Mouse (Mus musculus): ENCODE measurements around the gene Cyb5d2. TPM values are rescaled to one million over a fixed set of nuclear protein-coding genes. Genes with fewer than 3 reads are reported as not detected.

Gene Cyb5d2
- 10 to 100 TPM; 11.4 to 11.6 TPM for total RNA-seq (2021)
- long read RNA-seq, experiment 1, transcript Cyb5d2-201 (4 exons, 2,393 nt): major isoform, 12 of 17 reads
- long read RNA-seq, experiment 1, partial matches to known transcripts: 1 of 17 reads
- long read RNA-seq, experiment 1, other reads (novel, unspliced or antisense): 2 of 17 reads
- long read RNA-seq, experiment 2, transcript Cyb5d2-201 (4 exons, 2,393 nt): major isoform, 14 of 20 reads
- long read RNA-seq, experiment 2, partial matches to known transcripts: 1 of 20 reads
- long read RNA-seq, experiment 2, other reads (novel, unspliced or antisense): 2 of 20 reads

DNA sequence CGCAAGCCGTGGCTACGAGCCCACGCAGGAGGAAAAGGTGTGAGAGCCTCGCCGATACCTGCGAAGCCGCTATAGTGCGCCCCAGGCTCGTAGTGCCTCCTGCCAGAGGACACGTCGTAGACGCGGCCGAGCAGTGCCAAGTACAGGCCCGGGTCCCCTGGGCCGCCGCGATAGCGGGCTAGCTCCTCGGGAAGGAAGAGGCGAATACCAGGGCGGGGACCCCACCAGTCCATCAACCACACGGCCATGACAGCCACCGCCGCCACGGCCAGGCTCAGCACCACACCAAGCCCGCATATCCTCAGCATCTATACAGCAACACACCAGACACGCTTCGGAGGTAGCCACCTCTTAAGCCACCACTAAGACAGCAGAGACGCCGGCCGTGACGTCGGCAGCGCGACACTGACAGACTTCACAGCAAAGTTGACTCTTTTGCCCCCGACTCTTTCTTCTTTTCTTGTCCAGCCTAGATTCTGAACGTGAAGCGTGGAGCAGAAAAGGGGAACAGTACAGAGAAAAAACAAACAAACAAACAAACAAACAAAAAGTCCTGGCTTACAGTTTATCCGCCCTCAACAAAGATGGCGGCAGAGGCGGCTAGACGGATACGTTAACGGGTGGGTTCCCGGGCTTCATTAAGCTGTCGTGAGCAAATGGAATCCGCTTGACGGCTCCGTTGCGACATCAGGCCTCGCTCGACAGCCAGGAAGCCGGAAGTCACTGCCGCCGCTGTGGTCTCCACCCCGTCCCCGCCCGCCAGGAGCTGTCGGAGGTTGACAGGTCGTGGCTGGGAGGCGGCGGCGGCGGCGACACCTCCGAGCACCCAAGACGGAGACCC, at the start of gene Cyb5d2, which contains the start of gene Zzef1:
Cyb5d2 (minus strand) TSS at position 688 of the 841 bp plus-strand sequence.
Zzef1 (plus strand) TSS at position 772 of the 841 bp plus-strand sequence.
- intact Hi-C loops (cut with DNase I): no loop called here
- peak; percentile 92 to 93 for DNase-seq

DNA sequence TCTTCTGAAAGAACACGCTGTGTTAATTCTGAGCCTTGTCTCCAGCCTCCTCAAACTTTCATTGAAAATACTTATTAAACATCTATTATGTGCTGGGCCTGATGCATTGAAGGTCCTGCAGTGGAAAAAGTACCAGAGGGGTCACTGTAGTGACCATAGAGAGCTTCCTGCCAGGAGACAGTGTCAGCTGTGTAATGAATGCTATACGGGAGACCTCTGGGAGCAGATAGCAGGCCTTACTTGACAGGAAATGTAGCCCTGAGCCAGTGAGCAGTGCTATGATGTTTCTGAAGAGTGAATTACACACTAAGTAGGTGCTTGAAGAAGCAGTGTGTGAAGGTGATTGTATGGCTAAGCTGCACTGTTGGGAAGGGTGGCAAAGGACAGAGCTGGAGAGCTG, 49.6 kb upstream of the Cyb5d2 start:
- DNase-seq: no peak
- intact Hi-C loops (cut with DNase I): no loop called here

DNA sequence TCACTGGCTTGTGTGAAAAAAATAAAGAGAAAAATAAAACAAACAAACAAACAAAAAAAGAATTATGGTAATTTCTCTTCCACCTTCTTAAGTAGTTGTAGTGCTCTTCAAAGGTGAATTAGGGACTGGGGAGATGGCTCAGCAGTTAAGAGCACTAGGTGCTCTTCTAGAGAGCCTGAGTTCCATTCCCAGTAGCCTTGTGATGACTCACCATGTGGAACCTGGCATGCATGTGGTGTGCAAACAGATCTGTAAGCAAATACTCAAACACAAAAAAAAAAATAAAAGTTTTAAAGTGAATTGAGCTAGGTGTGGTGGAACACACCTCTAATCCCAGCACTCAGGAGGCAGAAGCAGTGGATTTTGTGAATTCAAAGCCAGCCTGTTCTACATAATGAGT, 47.6 kb upstream of the Cyb5d2 start:
- intact Hi-C loops (cut with DNase I): no loop called here
- no peak for DNase-seq

DNA sequence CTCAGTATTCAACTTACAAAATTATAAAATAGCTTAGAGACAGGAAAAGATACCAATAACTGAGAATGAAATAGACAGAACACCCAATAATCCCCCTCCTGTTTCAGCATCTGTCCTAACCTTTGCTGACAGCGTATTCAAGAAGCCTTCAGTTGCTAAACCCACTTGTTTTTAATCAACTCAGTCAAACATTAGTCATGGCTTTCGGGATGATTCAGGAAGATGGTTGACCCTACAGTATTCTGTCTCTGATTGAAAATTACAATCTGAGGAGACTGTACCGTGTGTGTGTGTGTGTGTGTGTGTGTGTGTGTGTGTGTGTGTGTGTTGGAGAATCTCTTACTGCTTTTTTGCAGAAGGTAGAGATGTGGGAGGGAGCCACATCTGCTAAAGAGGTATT, 46.8 kb upstream of the Cyb5d2 start:
- no peak for DNase-seq
- intact Hi-C loops (cut with DNase I): no loop called here

DNA sequence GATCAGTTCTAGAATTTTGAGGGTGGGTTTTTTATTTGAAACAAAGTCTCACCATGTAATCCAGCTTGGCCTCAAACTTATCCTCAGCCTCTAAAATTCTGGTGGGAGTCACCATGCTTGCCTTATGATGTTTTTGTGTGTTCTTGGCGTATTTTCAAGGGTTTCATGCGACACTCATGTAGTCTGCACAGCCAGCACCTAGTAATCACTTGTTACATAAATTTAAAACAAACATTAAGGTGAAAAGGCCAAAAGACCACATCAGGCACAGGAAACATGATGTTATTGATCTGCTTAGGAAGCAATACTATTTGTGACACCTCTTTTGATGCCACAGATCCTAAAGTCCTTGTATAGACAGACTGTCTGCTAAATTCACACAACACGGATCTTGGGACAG, 33.9 kb upstream of the Cyb5d2 start:
- no peak for DNase-seq
- intact Hi-C loops (cut with DNase I): no loop called here

DNA sequence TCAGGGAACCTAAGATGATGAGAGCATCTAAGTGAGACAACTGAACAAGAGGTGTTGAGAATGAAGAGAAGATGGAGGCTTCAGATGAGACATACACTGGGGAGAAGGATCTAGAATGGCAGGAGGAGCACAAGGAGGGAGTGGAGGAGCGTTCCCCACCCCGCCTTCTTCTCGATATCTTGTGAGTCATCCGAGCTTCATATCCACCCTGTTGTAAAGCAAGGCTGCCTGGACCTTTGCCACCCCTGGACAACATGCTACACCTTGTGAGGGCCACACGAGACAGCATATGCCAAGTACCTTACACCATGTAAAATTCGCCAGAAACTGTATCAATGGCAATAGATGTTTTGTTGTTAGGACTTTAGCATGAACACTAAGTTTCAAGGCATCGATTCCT, 25.1 kb upstream of the Cyb5d2 start:
- intact Hi-C loops (cut with DNase I): no loop called here
- no peak for DNase-seq

DNA sequence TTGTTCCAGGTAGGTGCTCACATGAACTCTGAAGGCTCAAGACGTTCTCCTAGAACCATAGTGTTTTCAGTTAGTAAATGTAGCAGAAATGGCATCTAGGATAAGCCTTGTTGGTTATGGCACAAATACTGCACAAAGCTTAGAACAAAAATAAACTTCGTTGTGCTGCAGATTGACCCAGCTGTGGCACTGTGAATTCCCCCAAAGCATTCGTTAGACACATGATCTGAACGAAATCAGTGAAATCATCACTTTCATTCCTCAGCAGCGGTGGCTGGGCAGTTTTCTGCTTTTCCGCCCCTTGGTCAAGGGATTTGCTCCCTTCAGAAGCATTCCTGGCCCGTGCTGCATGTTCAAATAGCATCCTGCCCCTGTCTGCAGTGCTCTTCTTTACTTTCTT, 22.1 kb upstream of the Cyb5d2 start:
- intact Hi-C loops (cut with DNase I): no loop called here
- no peak for DNase-seq

DNA sequence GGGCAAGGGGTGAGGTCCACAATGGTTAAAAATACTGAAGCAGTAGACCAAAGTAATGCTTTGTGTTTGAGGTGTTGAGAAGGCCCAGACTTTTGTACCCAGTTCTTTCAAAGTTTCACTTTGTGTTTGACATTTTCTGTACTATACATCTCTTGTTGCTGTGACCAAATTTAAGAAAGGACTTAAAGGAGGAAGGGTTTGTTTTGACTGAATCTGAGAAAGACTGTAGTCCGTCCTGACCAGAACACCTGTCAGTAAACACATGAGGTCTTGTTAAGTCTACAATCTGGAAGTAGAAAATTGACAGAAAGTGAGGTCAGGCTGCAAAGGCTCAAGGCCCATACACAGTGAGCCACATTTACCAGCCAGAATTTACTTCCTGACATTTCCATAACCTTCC, 20.9 kb upstream of the Cyb5d2 start:
- intact Hi-C loops (cut with DNase I): no loop called here
- DNase-seq: no peak

DNA sequence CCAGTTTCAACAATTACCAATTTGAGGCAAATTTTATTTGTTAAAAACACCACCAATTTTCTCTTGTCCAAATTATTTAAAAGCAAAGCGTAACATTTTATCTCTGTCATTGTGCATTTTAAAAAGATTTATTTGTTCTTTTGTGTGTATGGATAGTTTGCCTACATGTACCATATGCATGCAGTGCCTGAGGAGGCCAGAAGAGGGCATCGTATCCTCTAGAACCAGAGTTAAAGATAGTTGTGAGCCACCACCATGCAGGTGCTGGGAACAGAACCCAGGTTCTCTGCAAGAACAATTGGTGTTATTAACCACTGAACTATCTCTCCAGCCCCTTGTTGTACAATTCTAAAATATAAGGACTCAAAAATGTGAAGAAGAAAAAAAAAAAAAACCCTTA, 18.2 kb upstream of the Cyb5d2 start:
- intact Hi-C loops (cut with DNase I): no loop called here
- DNase-seq: no peak

DNA sequence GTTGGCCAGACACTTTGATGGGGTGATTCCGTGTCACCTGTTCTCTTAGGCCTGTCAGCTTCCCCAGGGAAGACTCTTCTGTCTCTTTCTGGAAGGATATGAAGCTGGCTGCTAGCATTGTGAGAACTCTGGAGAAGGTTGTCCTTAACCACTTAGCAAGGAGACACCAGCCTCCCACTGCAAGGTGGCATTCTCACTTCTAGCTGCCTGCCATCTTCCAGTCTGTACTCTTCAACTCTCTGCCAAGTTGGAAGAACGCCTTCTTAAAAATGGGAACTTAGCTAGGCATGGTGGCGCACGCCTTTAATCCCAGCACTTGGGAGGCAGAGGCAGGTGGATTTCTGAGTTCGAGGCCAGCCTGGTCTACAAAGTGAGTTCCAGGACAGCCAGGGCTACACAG, 17.7 kb upstream of the Cyb5d2 start:
- no peak for DNase-seq
- intact Hi-C loops (cut with DNase I): no loop called here

DNA sequence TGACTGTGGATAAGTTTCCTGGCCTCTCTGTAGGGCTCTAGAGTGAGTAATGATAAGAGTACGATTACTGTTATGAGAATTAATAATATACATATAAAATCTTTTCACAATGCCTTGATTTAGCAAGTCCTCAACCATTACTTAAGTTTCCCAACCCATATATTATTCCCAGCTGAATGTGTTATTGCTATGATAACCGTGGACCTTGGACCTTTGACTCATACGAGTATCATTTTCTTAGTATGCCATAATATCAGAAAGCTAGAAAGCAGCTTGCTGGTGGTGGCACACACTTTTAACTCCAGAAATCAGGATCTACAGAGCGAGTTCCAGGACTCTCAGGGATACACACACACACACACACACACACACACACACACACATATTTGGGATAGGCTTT, 12.1 kb upstream of the Cyb5d2 start:
- intact Hi-C loops (cut with DNase I): no loop called here
- DNase-seq: no peak

DNA sequence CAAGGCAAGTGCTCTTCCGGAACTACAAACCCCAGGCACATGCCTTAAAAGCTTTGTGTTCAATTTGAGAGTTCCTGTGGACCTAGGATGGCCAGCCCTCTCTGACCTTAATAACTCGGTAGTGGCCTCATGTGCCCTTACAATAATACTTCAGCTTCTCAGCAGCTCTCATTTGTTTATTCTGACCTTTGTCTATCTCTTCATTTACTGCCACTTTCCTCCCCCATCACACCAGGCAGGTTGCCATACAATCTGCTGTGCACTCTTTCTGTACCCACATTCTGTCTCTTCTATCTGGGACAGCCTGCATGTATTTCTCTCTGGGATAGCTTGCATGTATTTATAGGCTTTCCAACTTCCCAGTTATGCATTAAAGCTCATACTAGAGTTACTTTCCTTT, 10.6 kb upstream of the Cyb5d2 start:
- intact Hi-C loops (cut with DNase I): no loop called here
- peak in 1 of 2 experiments; percentile 38 for DNase-seq

DNA sequence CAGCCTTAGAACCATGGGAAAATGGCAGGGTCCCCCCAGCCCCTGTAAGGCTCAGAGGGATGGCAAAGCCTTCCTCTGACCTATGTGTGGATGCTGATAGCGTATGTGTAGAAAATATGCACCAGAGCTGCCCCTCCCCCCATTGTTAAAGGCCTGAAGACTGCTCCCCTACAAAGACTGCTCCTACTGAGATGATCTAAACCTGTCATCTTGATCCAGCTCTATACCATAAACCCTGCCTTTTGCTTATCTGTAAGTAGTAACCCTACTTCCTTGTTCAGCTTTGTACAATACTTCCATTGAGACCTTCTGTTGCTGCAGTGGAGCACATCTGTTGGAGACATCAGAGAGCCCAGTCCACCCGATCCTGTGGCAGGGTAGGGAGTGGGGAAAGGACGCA, 9.3 kb upstream of the Cyb5d2 start:
- intact Hi-C loops (cut with DNase I): no loop called here
- no peak for DNase-seq

DNA sequence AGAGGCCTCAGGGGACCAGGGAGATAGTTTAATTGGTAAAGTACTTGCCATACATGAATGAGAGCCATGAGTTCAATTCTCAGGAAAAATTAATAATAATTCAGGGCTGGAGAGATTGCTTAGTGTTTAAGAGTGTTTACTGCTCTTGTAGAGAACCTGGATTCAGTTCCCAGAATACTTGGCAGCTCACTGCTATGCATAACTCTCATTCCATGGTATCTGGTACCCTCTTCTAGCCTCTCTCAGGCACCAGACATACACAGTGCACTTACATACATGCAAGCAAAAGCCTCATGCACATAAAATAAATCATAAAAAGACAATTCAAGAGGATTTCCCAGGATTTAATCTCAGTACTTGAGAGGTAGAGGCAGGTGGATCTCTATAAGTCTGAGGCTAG, 8.6 kb upstream of the Cyb5d2 start:
- intact Hi-C loops (cut with DNase I): no loop called here

DNA sequence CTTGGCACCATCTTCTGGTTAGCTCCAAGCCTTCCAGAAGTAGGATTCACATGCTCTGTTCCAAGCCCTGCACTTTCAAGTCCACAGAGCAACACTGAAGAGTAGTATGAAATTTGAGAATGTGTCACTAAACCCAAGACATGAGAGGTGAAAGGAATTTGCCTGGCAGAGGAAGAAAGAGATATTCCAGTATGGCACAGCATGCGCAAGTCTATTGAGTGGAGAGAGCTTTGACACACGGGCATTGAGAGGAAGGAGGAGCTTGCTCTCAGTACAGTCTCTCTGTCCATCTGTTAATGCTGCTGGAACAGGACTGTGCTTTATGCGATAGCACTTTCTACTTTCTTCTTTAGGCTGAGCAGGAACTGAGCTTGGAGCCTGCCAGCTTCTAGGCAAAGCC, 7.1 kb upstream of the Cyb5d2 start:
- intact Hi-C loops (cut with DNase I): no loop called here
- peak in 1 of 2 experiments; percentile 8 for DNase-seq

More for the DNA sequence above, 8.6 kb upstream of the Cyb5d2 start:
- DNase-seq: peak in 1 of 2 experiments; percentile 14

DNA sequence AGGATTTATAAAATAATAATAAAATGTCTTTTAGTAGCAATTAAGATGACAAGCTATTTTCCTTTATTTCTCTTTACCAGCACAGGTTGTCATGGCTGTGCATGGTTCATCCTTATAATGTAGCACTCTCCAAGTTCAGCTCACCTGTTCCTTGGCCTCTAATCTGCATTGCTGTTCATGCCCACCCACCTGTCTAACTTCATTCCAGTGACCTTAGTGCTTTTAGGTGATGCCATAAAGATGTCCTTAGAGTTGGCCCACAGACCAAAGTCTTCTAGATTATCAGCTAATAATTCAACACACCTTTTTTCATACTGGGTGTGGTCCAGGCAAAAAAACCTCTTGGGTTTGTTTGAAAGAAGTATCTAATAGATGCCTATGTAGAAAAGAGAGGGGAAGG, 5.2 kb upstream of the Cyb5d2 start:
- intact Hi-C loops (cut with DNase I): no loop called here
- DNase-seq: no peak

DNA sequence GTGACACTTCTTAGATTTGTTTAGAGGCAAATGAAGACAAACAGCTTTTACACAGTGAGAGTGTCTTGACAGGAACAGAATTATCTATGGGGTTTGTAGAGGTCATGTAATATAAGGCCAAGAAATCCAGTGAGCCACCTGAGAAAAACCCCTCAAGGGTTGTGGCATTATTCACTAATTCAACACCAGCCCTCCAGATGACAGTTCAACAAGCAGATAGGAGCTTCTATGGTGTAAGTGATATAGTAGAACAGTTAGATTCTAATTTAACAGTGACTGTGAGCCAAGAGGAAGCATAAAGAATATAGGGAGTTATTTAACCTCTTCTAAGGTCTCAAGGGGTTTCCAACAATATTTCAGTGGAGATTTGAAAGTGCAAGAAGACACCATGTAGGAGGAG, 2.2 kb upstream of the Cyb5d2 start:
- intact Hi-C loops (cut with DNase I): no loop called here
- DNase-seq: no peak

DNA sequence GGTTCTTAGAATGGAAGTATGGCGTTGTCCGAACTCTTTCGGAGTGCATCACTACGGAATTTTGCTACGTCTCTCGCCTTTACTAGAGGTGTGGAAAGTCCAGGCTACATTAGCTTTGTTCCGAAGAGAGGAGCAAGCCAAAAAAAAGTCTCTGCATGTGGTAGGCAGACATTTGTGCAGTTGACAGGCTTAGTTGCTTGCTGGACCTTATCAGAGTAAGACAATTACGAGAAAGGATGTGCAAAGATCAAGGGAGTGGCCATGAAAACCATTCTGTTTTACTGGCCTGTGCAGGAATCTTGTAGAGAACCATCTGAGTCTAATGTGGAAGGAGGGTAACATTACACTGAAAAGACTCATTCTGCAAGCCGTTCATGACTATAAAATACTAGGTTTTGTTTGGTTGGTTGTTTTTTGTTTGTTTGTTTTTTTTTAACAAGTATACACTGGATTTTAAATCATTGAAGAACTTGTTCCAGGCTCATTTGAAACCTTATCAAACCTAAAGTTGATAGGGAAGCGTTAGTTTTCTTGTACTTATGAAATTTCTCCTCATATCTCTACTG, 914 bp upstream of the Cyb5d2 start:
- no peak for DNase-seq
- intact Hi-C loops (cut with DNase I): no loop called here

DNA sequence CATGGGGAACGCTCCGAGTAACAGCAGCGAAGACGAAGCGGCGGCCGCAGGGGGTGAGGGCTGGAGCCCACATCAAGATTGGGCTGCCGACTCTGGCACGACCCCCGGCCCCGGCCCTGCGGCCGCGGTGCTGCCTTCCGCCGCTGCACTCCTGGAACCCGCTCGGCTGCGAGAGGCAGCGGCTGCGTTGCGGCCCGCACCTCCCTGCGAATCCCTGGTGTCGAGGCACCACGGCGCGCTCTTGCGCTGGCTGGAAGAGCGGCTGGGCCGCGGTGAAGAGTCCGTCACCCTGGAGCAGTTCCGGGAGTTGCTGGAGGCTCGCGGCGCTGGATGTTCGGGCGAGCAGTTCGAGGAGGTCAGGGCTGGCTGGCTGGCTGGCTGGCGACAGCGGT, 350 bp upstream of the Cyb5d2 start:
- intact Hi-C loops (cut with DNase I): no loop called here
- no peak for DNase-seq

DNA sequence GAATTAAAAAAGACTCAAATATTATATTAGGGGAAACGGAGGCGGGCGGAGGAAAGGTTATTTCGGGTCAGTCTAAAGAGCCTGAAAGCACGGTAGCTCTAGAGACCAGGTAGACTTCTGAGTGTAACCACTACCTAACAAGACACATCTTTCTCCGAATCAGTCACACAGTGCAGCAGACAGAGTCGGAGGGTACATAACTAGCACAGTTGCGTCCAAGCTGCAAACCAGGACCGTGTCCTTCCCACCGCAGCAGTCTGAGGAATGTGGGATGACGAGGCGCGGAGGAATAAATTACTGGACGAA, 840 bp downstream of the Cyb5d2 start:
- intact Hi-C loops (cut with DNase I): no loop called here

DNA sequence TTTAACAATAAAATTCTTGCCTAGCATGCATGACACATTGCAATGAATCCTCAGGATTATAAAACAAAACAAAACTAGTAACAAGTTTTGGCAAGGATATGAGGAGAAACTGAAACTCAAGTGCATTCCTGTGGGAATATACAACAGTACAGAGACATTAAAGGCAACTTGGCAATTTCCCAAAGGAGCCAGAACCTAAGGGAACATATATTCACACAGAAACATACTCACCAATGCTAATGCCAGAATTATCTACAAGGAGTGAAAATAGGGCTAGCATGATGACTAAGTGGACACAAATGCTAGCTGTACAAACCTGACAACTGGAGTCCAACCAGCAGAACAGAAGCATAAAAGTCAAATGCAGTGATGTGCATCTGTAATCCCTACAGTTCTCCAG, 3.9 kb downstream of the Cyb5d2 start:
- DNase-seq: no peak
- intact Hi-C loops (cut with DNase I): no loop called here

More for the DNA sequence above, 840 bp downstream of the Cyb5d2 start:
- no peak for DNase-seq

DNA sequence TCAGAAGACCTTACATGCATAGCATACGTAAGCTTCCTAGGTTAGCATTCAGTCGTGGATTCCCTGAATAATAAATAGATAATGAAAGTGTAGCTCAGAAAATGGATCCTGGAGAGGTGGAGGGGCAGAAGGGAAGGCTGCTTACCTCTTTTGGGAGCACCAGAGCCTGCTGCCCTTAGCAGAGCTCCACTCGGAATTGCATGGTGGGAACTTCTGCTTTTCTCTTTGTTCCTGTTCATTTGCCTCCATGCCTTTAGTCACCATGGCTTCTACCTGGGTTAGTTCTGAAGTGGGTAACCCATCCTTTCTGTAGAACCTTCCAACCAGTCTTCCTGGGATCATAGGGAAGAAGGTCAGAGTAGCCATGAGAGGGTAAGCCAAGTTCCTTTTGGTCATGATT, 13.4 kb downstream of the Cyb5d2 start:
- intact Hi-C loops (cut with DNase I): no loop called here
- DNase-seq: no peak
